Mouse (Mus musculus) erythroblast, embryonic 14.5 days (primary cell): ENCODE measurements around the gene Plcxd1.

Source experiments
- GATA1 ChIP-seq: IDR thresholded peaks from 2 replicates; pipeline ENCODE4 v1.6.1; 2012; ENCODE audit warnings: low read length, inconsistent platforms, mixed read lengths
- TAL1 ChIP-seq: IDR thresholded peaks from 3 replicates; pipeline ENCODE4 v1.6.1; 2012; ENCODE audit warnings: low read length, inconsistent platforms, mixed read lengths

- TF ChIP-seq TAL1 (no peak), GATA1 (no peak)
Measured at GRCm38 (mm10) chr5:110101716-110102347, 2.1 kb downstream of the Plcxd1 start.
